Mouse (Mus musculus) hindbrain, embryonic 10.5 days (tissue): ENCODE results near the gene Polr2g. TPM values are rescaled to one million over a fixed set of nuclear protein-coding genes. Genes with fewer than 3 reads are reported as not detected.
A peak's percentile ranks its signal among the peaks of the same experiment; 100 is the strongest.

Experiments
- DNase-seq: peaks from one replicate; pipeline ENCODE4 v3.0.0-alpha.2; 2017; ENCODE audit warnings: low spot score
- H3K27ac ChIP-seq: fragments of 300-500 bp; sonication (generic); 2 replicates; pipeline ENCODE4 v1.5.1; 2016; ENCODE audit warnings: mild to moderate bottlenecking, moderate library complexity
- H3K27me3 ChIP-seq: fragments of 300-500 bp; sonication (generic); 2 replicates; pipeline ENCODE4 v1.6.1; 2016; ENCODE audit warnings: mild to moderate bottlenecking; ENCODE audit not compliant: poor library complexity, insufficient read depth, severe bottlenecking
- H3K36me3 ChIP-seq: fragments of 300-500 bp; sonication (generic); 2 replicates; pipeline ENCODE4 v1.6.1; 2016; ENCODE audit warnings: mild to moderate bottlenecking, moderate library complexity
- H3K4me1 ChIP-seq: fragments of 300-500 bp; sonication (generic); replicated peaks from 2 replicates; pipeline ENCODE4 v1.6.1; 2016; ENCODE audit warnings: mild to moderate bottlenecking
- H3K4me3 ChIP-seq: fragments of 300-500 bp; sonication (generic); 2 replicates; pipeline ENCODE4 v1.5.1; 2016; ENCODE audit warnings: mild to moderate bottlenecking, moderate library complexity
- H3K9me3 ChIP-seq: fragments of 300-500 bp; sonication (generic); 2 replicates; pipeline ENCODE4 v1.6.1; 2016; ENCODE audit warnings: mild to moderate bottlenecking, moderate library complexity
- WGBS: fragments of 180-500 bp; shearing (Covaris S2); methylation state at CpG from one replicate; pipeline ENCODE4 v1.1.7; 2016; 5-methylcytosine and 5-hydroxymethylcytosine counted together
- polyA plus RNA-seq: library from polyadenylated mRNA; unstranded; fragments of >200 nt; fragmentation: Nextera tagmentation; extraction: Ambion mirVana; gene quantifications from 2 replicates; pipeline ENCODE4 v1.2.1, GENCODE M21; 2016

Polr2g gene
- polyA plus RNA-seq, 1 experiment from 2014 or later, result 189 TPM

GRCm38 (mm10) chr19:8770567-8771270 is 27.7 kb downstream of the Polr2g start, which contains the start of gene Tmem223:
Gene Tmem223, plus strand, starts transcription at chr19:8770996.
- WGBS, result 21% methylated on average over 29 of the region's 29 CpGs
- Histone ChIP-seq H3K27me3 (no peaks in the 10 kb centered on the region), H3K27ac (peak within 1 kb of the TSS; percentile 98), H3K4me1 (peaks cover 41% of the 10 kb centered on the region), H3K4me3 (peak within 1 kb of the TSS; percentile 92), H3K36me3 (peaks cover 78% of the 10 kb centered on the region), H3K9me3 (peaks cover 1% of the 10 kb centered on the region; the same call in 1 of the 2 replicates)
- peak; percentile 83 for DNase-seq

- H3K4me1 ChIP-seq, result peaks cover 5% of the 10 kb centered on the region
- H3K9me3 ChIP-seq, result peaks cover 11% of the 10 kb centered on the region
- 96% methylated on average over 9 of the region's 9 CpGs for WGBS
- peaks cover 92% of the 10 kb centered on the region for H3K36me3 ChIP-seq
- no peak for DNase-seq
- no peaks in the 10 kb centered on the region for H3K27me3 ChIP-seq
- H3K27ac ChIP-seq, result no peak overlapping the region
- no peak overlapping the region for H3K4me3 ChIP-seq
These were observed 32.8 kb downstream of the Polr2g start for GRCm38 (mm10) chr19:8765562-8765961.

- no peak overlapping the region for H3K4me3 ChIP-seq
- peaks cover 11% of the 10 kb centered on the region for H3K9me3 ChIP-seq
- H3K36me3 ChIP-seq, result peaks cover 69% of the 10 kb centered on the region
- H3K27ac ChIP-seq, result no peak overlapping the region
- H3K27me3 ChIP-seq, result no peaks in the 10 kb centered on the region
- peaks cover 7% of the 10 kb centered on the region for H3K4me1 ChIP-seq
- WGBS, result 92% methylated on average over 4 of the region's 4 CpGs
- DNase-seq, result no peak
These were observed 35.1 kb downstream of the Polr2g start for GRCm38 (mm10) chr19:8763276-8763675.

- Histone ChIP-seq H3K27ac (no peak overlapping the region), H3K9me3 (peaks cover 10% of the 10 kb centered on the region), H3K36me3 (peaks cover 47% of the 10 kb centered on the region), H3K27me3 (no peaks in the 10 kb centered on the region), H3K4me3 (no peak overlapping the region), H3K4me1 (peaks cover 30% of the 10 kb centered on the region)
- 87% methylated on average over 2 of the region's 2 CpGs for WGBS
- no peak for DNase-seq
These were observed 37.6 kb downstream of the Polr2g start for GRCm38 (mm10) chr19:8760757-8761156.

- H3K36me3 ChIP-seq, result peaks cover 46% of the 10 kb centered on the region
- WGBS, result 93% methylated on average over 2 of the region's 2 CpGs
These were observed 39.5 kb downstream of the Polr2g start for GRCm38 (mm10) chr19:8758899-8759298.

GRCm38 (mm10) chr19:8757471-8757998 is 40.8 kb downstream of the Polr2g start:
- no peaks in the 10 kb centered on the region for H3K27me3 ChIP-seq
- no peak for DNase-seq
- no peaks in the 10 kb centered on the region for H3K9me3 ChIP-seq
- peak overlapping the region; percentile 96 for H3K27ac ChIP-seq
- WGBS, result 11% methylated on average over 14 of the region's 14 CpGs
- H3K4me3 ChIP-seq, result peak overlapping the region; percentile 99
- peaks cover 35% of the 10 kb centered on the region for H3K4me1 ChIP-seq
- H3K36me3 ChIP-seq, result peaks cover 46% of the 10 kb centered on the region

More at GRCm38 (mm10) chr19:8758899-8759298, 39.5 kb downstream of the Polr2g start:
- Histone ChIP-seq H3K4me3 (0 out of 2 replicates have a peak overlapping the region, but pooled peaks have one; percentile 99), H3K4me1 (peaks cover 35% of the 10 kb centered on the region), H3K9me3 (no peaks in the 10 kb centered on the region), H3K27me3 (no peaks in the 10 kb centered on the region), H3K27ac (no peak overlapping the region)
- DNase-seq, result no peak

- Histone ChIP-seq H3K27me3 (no peaks in the 10 kb centered on the region), H3K4me3 (peak within 1 kb of the TSS; percentile 99), H3K4me1 (peaks cover 35% of the 10 kb centered on the region), H3K9me3 (no peaks in the 10 kb centered on the region), H3K27ac (peak within 1 kb of the TSS; percentile 96), H3K36me3 (peaks cover 46% of the 10 kb centered on the region)
- DNase-seq, result peak; percentile 93
- under 1% methylated on average over 75 of the region's 75 CpGs for WGBS
These were observed 41.6 kb downstream of the Polr2g start, which contains the start of gene Nxf1 for GRCm38 (mm10) chr19:8756635-8757387. Gene Nxf1, plus strand, starts transcription at chr19:8757073.

- Histone ChIP-seq H3K27ac (no peak overlapping the region), H3K4me3 (0 out of 2 replicates have a peak overlapping the region, but pooled peaks have one; percentile 99), H3K9me3 (no peaks in the 10 kb centered on the region), H3K36me3 (peaks cover 52% of the 10 kb centered on the region), H3K4me1 (peaks cover 35% of the 10 kb centered on the region), H3K27me3 (no peaks in the 10 kb centered on the region)
- WGBS, result 86% methylated on average over 3 of the region's 3 CpGs
- DNase-seq, result no peak
These were observed 42.7 kb downstream of the Polr2g start for GRCm38 (mm10) chr19:8755652-8756051.

- Histone ChIP-seq H3K4me3 (no peak overlapping the region), H3K27ac (no peak overlapping the region), H3K4me1 (peaks cover 5% of the 10 kb centered on the region), H3K36me3 (peaks cover 97% of the 10 kb centered on the region), H3K27me3 (no peaks in the 10 kb centered on the region), H3K9me3 (no peaks in the 10 kb centered on the region)
- DNase-seq, result no peak
- whole genome bisulfite sequencing, result 64% methylated on average over 2 of the region's 2 CpGs
These were observed 51.0 kb downstream of the Polr2g start for GRCm38 (mm10) chr19:8747368-8747767.

GRCm38 (mm10) chr19:8745382-8745781 is 53.0 kb downstream of the Polr2g start:
- WGBS, result 100% methylated on average over 1 of the region's 1 CpGs
- no peaks in the 10 kb centered on the region for H3K9me3 ChIP-seq
- H3K4me3 ChIP-seq, result no peak overlapping the region
- no peak overlapping the region for H3K27ac ChIP-seq
- DNase-seq, result no peak
- no peaks in the 10 kb centered on the region for H3K27me3 ChIP-seq
- H3K4me1 ChIP-seq, result peaks cover 19% of the 10 kb centered on the region
- H3K36me3 ChIP-seq, result peaks cover 83% of the 10 kb centered on the region
